Mouse (Mus musculus) A20 (cell line): Measurements from ENCODE around the gene Rapgef5.
"Not testable (repeated sequence)": the region's sequence is repeated elsewhere in the genome, so short reads cannot be mapped to it uniquely, and the experiment has no call there.

Source experiments
- DNase-seq: peaks from one replicate; pipeline ENCODE4 v3.0.0-alpha.2; 2011; ENCODE audit warnings: low read depth, low spot score

Rapgef5 gene

DNA sequence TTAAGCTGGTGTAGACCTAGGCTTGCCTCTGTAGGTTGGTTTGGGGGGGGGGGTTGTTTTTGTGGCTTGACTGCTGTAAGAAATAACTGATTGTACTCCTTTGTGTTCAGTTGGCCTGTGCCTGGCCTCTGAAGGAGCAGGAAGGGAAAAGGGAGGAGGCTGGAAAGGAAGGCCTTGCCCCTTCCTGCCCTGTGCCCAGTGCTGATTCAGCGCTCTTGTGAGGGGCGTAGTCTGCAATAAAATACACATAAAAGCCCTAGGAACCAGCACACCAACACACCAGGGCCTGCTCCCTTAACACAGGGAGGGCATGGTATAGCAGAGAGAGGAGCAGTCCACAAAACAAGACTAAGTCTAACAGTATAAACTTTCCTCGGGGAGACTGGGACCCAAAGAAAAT, 247.0 kb downstream of the Rapgef5 start:
- DNase-seq, result no peak

DNA sequence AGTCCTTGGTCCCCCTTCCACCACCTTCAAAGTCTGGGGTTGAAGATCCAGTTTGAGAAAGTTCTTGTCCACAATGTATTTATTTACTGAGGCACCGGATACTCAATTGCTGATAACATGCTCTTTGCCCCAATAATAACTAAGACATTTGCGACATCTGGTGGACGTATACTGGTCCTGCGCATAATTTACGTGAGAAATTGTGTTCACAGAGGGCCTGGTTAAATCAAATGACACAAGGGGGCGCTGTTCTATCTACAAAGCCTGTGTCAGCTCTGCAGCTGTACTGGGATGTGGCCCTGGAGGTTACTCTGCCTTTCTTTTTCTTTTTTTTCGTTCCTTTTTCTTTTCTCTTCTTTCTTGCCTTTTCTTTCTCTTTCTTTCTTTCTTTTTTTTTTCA, 248.6 kb downstream of the Rapgef5 start:
- DNase-seq, result peak; percentile 89

GRCm38 (mm10) chr12:117769113-117769512, 252.8 kb downstream of the Rapgef5 start:
- DNase-seq, result peak; percentile 74

- DNase-seq, result no peak
These were observed 253.9 kb downstream of the Rapgef5 start for GRCm38 (mm10) chr12:117770211-117770610.

DNA sequence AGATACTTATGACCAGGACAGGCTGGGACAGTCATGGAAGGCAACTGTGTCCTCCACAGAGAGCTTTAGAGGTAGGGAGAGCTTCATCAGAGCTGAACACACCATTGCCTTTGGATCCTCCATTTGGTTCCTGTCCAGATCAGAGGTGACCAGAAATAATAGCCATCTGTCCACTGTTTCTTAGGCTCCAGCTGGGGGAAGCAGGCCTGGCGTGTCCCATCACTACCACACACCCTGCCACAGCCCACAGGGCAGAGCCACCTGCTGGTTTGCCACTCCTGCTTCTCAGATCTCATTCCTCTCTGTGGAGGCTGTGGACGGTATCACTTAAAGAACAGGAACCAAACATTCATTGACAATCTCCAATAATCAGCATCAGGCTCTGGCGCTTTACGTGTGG, 254.9 kb downstream of the Rapgef5 start:
- DNase-seq, result no peak

DNA sequence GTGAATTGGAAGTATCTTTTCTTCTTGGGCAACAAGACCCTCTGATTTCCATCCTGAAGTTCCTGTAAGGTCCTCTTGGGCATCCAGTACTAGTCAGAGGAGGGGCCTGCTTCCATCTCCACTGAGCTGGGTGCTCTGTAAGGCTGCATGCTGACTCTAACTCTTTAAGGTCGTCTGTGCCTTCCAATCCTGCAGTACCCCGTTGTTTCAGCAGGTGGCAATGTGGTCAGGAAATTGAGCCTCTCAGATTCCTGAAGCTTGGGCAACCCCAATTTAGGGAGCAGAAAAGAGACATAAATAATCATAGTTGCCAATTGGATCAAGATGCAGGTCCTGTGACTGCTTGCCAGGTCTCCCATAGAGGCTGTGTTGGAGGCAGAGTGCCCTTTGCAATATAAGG, 256.4 kb downstream of the Rapgef5 start:
- DNase-seq, result peak; percentile 54

DNA sequence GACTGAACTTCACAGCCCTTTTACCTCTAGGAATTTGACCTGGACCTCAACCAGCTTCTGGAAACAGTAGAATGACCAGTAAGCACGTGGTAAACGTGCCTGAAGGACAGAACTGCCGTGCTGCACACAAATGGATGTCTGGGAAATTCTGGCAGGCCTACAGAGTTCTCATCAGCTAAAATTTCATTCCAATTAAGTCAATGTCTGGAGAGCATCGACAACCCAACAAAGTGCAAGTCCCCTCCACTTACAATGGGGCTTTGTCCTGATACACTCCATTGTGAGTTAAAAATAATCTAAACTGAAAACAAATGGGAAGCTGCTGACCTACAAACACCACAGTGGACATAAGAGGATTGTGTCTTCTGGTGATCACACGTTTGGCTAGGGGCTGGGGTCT, 260.6 kb downstream of the Rapgef5 start:
- no peak for DNase-seq

- no peak for DNase-seq
These were observed 265.1 kb downstream of the Rapgef5 start for GRCm38 (mm10) chr12:117781360-117781759.

- DNase-seq, result no peak
These were observed 267.1 kb downstream of the Rapgef5 start for GRCm38 (mm10) chr12:117783426-117783825.

DNA sequence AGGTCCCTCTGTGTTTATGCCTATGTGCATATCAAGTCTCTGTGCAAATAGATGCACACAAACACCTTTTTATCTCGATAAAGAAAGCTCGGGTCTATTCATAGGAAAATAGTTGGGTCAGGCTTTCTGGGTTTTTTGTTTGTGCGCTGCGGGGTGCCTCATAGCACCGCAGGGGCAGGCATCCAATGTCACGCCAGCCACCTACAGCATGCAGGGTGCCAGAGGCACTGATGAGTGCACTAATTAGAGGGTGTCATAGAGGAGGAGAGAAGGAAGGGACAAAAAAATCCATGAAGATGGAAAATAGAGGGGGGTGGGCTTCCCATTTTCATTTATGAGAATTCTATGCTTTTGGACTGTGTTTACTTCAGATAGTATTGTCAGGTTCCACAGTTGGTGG, 270.3 kb downstream of the Rapgef5 start:
- DNase-seq, result no peak

DNA sequence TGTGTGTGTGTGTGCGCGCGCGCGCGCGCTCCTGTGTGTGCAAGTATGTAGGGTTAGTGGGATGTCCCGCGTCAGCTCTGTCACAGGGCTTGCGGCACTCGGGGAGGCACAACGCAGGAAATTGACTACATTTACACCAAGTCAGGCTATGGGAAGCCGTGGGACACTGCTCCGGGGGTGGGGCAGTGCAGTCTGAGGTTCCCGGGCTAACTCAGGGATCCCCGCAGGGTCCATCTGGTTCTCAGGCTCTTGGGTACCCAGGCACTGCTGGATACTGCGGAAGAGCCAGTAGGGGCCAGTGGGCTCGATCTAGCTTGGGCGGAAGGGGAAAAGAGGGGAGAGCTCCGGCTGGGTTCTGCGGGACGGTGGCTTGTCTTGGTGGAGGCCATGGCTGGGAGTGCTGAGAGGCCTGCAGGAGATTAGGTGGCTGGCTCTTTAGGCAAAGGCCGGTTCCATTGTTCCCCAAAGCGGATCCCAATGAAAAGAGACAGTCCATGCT, 272.3 kb downstream of the Rapgef5 start:
- DNase-seq, result no peak

GRCm38 (mm10) chr12:117789017-117789416, 272.7 kb downstream of the Rapgef5 start:
- no peak for DNase-seq

GRCm38 (mm10) chr12:117795303-117795702, 279.0 kb downstream of the Rapgef5 start:
- no peak for DNase-seq

GRCm38 (mm10) chr12:117803989-117804388, 287.7 kb downstream of the Rapgef5 start, which contains the start of gene Cdca7l:
Gene Cdca7l (plus strand): TSS chr12:117804289.
- DNase-seq, result not testable (repeated sequence)

DNA sequence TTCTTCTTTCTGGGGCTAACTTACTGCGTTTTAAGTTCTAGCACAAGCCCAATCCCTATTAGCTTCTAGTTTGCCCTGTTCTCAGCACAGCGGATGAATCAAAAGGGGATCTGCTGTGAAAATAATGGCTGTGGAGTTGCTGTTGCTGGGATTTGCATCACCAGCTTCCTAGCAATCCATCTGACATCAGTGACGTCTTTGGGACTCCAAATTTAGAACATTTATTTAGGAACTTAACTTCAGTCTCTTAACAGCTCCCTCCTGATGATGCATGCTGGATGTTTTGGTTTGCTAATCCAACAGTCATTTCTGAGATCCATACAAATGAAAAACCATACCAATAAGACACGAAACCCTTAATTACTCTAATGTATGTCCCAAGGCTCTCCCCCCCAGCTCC, 289.3 kb downstream of the Rapgef5 start:
- DNase-seq, result no peak

DNA sequence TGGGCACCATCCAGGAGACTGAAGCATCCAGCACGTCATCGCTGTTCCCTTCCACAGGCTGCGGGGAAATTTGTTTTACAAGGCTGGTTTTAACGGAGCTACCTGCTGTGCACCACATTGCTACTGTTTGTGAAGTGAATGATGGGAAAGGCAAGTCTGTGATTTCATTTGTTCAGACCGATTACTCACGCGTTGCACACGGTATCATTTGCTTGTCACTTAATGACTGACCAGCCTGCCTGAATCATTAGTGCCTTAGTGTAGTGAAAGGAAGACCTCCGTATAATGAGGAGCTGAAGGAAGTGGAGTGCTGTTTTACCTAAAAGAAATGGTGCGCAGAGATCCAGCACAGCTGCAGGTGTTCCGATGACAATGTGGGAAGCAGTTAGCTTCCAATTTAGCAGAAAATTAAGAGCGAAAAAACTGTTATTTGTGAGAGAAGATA, 289.8 kb downstream of the Rapgef5 start:
- no peak for DNase-seq

DNA sequence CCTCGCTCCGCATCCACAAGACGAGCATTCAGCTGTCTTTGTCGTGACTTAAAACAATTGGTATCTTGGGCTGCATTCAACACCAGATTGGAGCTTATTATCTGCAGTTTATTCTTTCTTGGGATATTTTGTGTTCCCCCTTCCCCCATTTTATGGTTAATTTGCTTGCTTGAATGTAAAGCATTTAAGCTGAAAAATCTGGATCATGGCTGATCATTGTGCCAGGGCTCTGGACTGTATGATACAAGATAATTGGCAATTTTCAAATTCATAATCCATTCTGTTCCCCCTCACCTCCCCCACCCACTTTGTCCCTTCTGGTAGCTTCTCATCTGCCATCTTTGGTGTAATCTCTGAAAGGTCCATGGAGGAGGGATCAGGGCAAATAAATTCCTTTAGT, 290.2 kb downstream of the Rapgef5 start:
- DNase-seq, result no peak

DNA sequence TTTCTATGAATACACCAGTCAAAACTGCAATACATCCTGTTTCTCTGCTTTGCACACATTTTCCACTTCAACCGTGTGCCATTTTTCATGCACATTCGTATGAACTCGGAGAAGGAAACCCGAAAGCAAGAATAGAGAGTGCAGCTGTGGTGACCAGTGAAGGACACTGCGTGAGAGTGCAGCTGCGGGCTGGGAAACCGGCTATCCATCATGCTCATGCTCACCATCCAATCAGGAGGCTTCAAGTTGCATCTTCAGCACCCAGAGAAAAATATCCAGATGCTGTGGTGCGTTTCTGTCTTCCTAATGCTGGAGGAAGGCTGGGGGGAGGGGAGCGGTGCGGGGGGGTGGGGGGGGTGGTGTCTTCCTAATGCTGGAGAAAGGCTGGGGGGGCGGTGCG, 291.4 kb downstream of the Rapgef5 start:
- DNase-seq, result no peak

GRCm38 (mm10) chr12:117808355-117809326, 292.4 kb downstream of the Rapgef5 start:
- DNase-seq, result no peak
